Mouse (Mus musculus): Measurements from ENCODE around the gene Tmem273. TPM values are rescaled to one million over a fixed set of nuclear protein-coding genes. Genes with fewer than 3 reads are reported as not detected.

Tmem273 gene
- polyA plus RNA-seq, 1 experiment from 2014 or later: 1.2 TPM

- no peak for DNase-seq
- no peak overlapping the region for H3K27ac ChIP-seq
- H3K9me3 ChIP-seq (replicated peaks): no peaks in the 10 kb centered on the region
- H3K4me3 ChIP-seq (replicated peaks): no peak overlapping the region
- H3K4me1 ChIP-seq (replicated peaks): no peaks in the 10 kb centered on the region
- no peaks in the 10 kb centered on the region for H3K36me3 ChIP-seq
- no peak overlapping the region for H3K9ac ChIP-seq
- ATAC-seq (ENCODE audit: low read depth): no peak
- no peak overlapping the region for H3K4me2 ChIP-seq
- 43% methylated on average over 3 of the region's 3 CpGs for WGBS (ENCODE audit: insufficient replicate concordance)
- no peaks in the 10 kb centered on the region for H3K27me3 ChIP-seq
These were observed 7.4 kb upstream of the Tmem273 start for GRCm38 (mm10) chr14:32778362-32778761.

- WGBS (ENCODE audit: insufficient replicate concordance): 48% methylated on average over 4 of the region's 4 CpGs
These were observed 2.9 kb upstream of the Tmem273 start for GRCm38 (mm10) chr14:32782866-32783265.

GRCm38 (mm10) chr14:32784130-32784747 is 1.5 kb upstream of the Tmem273 start:
- Histone ChIP-seq H3K27me3 (no peaks in the 10 kb centered on the region), H3K27ac (no peak overlapping the region), H3K4me1 (replicated peaks) (no peaks in the 10 kb centered on the region), H3K4me3 (replicated peaks) (no peak overlapping the region), H3K36me3 (no peaks in the 10 kb centered on the region), H3K9ac (no peak overlapping the region), H3K9me3 (replicated peaks) (no peaks in the 10 kb centered on the region), H3K4me2 (no peak overlapping the region)
- DNase-seq: no peak
- no peak for ATAC-seq (ENCODE audit: low read depth)
- WGBS (ENCODE audit: insufficient replicate concordance): 20% methylated on average over 12 of the region's 12 CpGs

More at GRCm38 (mm10) chr14:32782866-32783265, 2.9 kb upstream of the Tmem273 start:
- no peaks in the 10 kb centered on the region for H3K27me3 ChIP-seq
- no peak overlapping the region for H3K9ac ChIP-seq
- no peak for ATAC-seq (ENCODE audit: low read depth)
- H3K4me3 ChIP-seq (replicated peaks): no peak overlapping the region
- DNase-seq: no peak
- H3K36me3 ChIP-seq: no peaks in the 10 kb centered on the region
- no peaks in the 10 kb centered on the region for H3K4me1 ChIP-seq (replicated peaks)
- H3K9me3 ChIP-seq (replicated peaks): no peaks in the 10 kb centered on the region
- no peak overlapping the region for H3K4me2 ChIP-seq
- no peak overlapping the region for H3K27ac ChIP-seq

GRCm38 (mm10) chr14:32784748-32785134 is 1.0 kb upstream of the Tmem273 start:
- Histone ChIP-seq H3K9me3 (replicated peaks) (no peaks in the 10 kb centered on the region), H3K9ac (no peak overlapping the region), H3K4me1 (replicated peaks) (no peaks in the 10 kb centered on the region), H3K4me3 (replicated peaks) (no peak overlapping the region), H3K27me3 (no peaks in the 10 kb centered on the region), H3K27ac (no peak overlapping the region), H3K4me2 (no peak overlapping the region), H3K36me3 (no peaks in the 10 kb centered on the region)
- 41% methylated on average over 4 of the region's 4 CpGs for WGBS (ENCODE audit: insufficient replicate concordance)
- DNase-seq (no peak), ATAC-seq (ENCODE audit: low read depth) (no peak)

GRCm38 (mm10) chr14:32787691-32788090 is 1.9 kb downstream of the Tmem273 start:
- ATAC-seq (ENCODE audit: low read depth) (no peak), DNase-seq (no peak)
- no peak overlapping the region for H3K4me3 ChIP-seq (replicated peaks)
- 26% methylated on average over 5 of the region's 5 CpGs for WGBS (ENCODE audit: insufficient replicate concordance)
- no peak overlapping the region for H3K4me2 ChIP-seq
- no peaks in the 10 kb centered on the region for H3K4me1 ChIP-seq (replicated peaks)
- no peak overlapping the region for H3K27ac ChIP-seq
- no peaks in the 10 kb centered on the region for H3K9me3 ChIP-seq (replicated peaks)
- no peaks in the 10 kb centered on the region for H3K36me3 ChIP-seq
- H3K27me3 ChIP-seq: no peaks in the 10 kb centered on the region
- no peak overlapping the region for H3K9ac ChIP-seq

- DNase-seq (no peak), ATAC-seq (ENCODE audit: low read depth) (no peak)
- WGBS (ENCODE audit: insufficient replicate concordance): 60% methylated on average over 8 of the region's 8 CpGs
These were observed 10.6 kb downstream of the Tmem273 start for GRCm38 (mm10) chr14:32796375-32796774.

GRCm38 (mm10) chr14:32797803-32798202 is 12.0 kb downstream of the Tmem273 start:
- Histone ChIP-seq H3K4me3 (replicated peaks) (no peak overlapping the region), H3K27me3 (no peaks in the 10 kb centered on the region), H3K9me3 (replicated peaks) (no peaks in the 10 kb centered on the region), H3K4me1 (replicated peaks) (no peaks in the 10 kb centered on the region; the same call in 1 of the 2 replicates), H3K27ac (no peak overlapping the region), H3K9ac (no peak overlapping the region), H3K36me3 (no peaks in the 10 kb centered on the region), H3K4me2 (no peak overlapping the region)
- WGBS (ENCODE audit: insufficient replicate concordance): 43% methylated on average over 2 of the region's 2 CpGs
- DNase-seq: no peak
- ATAC-seq (ENCODE audit: low read depth): no peak

More at GRCm38 (mm10) chr14:32796375-32796774, 10.6 kb downstream of the Tmem273 start:
- no peak overlapping the region for H3K4me2 ChIP-seq
- H3K9ac ChIP-seq: no peak overlapping the region
- H3K4me1 ChIP-seq (replicated peaks): no peaks in the 10 kb centered on the region
- no peaks in the 10 kb centered on the region for H3K36me3 ChIP-seq
- H3K4me3 ChIP-seq (replicated peaks): no peak overlapping the region
- H3K27me3 ChIP-seq: no peaks in the 10 kb centered on the region
- no peaks in the 10 kb centered on the region for H3K9me3 ChIP-seq (replicated peaks)
- no peak overlapping the region for H3K27ac ChIP-seq

- no peaks in the 10 kb centered on the region; the same call in 1 of the 2 replicates for H3K4me1 ChIP-seq (replicated peaks)
- H3K4me2 ChIP-seq: no peak overlapping the region
- no peaks in the 10 kb centered on the region for H3K36me3 ChIP-seq
- H3K27me3 ChIP-seq: no peaks in the 10 kb centered on the region
- 26% methylated on average over 4 of the region's 4 CpGs for WGBS (ENCODE audit: insufficient replicate concordance)
- no peaks in the 10 kb centered on the region for H3K9me3 ChIP-seq (replicated peaks)
- H3K27ac ChIP-seq: no peak overlapping the region
- DNase-seq (no peak), ATAC-seq (ENCODE audit: low read depth) (no peak)
- no peak overlapping the region for H3K9ac ChIP-seq
- no peak overlapping the region for H3K4me3 ChIP-seq (replicated peaks)
These were observed 12.6 kb downstream of the Tmem273 start for GRCm38 (mm10) chr14:32798355-32798754.

- H3K27me3 ChIP-seq: no peaks in the 10 kb centered on the region
- H3K4me2 ChIP-seq: no peak overlapping the region
- H3K36me3 ChIP-seq: no peaks in the 10 kb centered on the region
- H3K9me3 ChIP-seq (replicated peaks): no peaks in the 10 kb centered on the region
- H3K4me1 ChIP-seq (replicated peaks): no peaks in the 10 kb centered on the region; the same call in 1 of the 2 replicates
- no peak overlapping the region for H3K27ac ChIP-seq
- no peak overlapping the region for H3K4me3 ChIP-seq (replicated peaks)
- no peak overlapping the region for H3K9ac ChIP-seq
- DNase-seq (no peak), ATAC-seq (ENCODE audit: low read depth) (no peak)
- 75% methylated on average over 7 of the region's 7 CpGs for WGBS (ENCODE audit: insufficient replicate concordance)
These were observed 14.3 kb downstream of the Tmem273 start for GRCm38 (mm10) chr14:32800048-32800447.

- ATAC-seq (ENCODE audit: low read depth): no peak
- WGBS (ENCODE audit: insufficient replicate concordance): 52% methylated on average over 11 of the region's 11 CpGs
- Histone ChIP-seq H3K9ac (no peak overlapping the region), H3K4me3 (replicated peaks) (no peak overlapping the region), H3K9me3 (replicated peaks) (no peaks in the 10 kb centered on the region), H3K4me1 (replicated peaks) (no peaks in the 10 kb centered on the region; the same call in 1 of the 2 replicates), H3K36me3 (no peaks in the 10 kb centered on the region), H3K27ac (no peak overlapping the region), H3K4me2 (no peak overlapping the region), H3K27me3 (no peaks in the 10 kb centered on the region)
- DNase-seq: no peak
These were observed 15.4 kb downstream of the Tmem273 start for GRCm38 (mm10) chr14:32801016-32801661.

GRCm38 (mm10) chr14:32801662-32802024 is 15.9 kb downstream of the Tmem273 start:
- no peak overlapping the region for H3K27ac ChIP-seq
- no peak for ATAC-seq (ENCODE audit: low read depth)

GRCm38 (mm10) chr14:32810111-32810510 is 24.3 kb downstream of the Tmem273 start:
- Histone ChIP-seq H3K36me3 (no peaks in the 10 kb centered on the region), H3K4me1 (replicated peaks) (no peaks in the 10 kb centered on the region), H3K27me3 (no peaks in the 10 kb centered on the region), H3K9me3 (replicated peaks) (no peaks in the 10 kb centered on the region), H3K4me2 (no peak overlapping the region), H3K9ac (no peak overlapping the region), H3K27ac (no peak overlapping the region), H3K4me3 (replicated peaks) (no peak overlapping the region)
- ATAC-seq (ENCODE audit: low read depth) (no peak), DNase-seq (no peak)

More at GRCm38 (mm10) chr14:32801662-32802024, 15.9 kb downstream of the Tmem273 start:
- no peak for DNase-seq
- Histone ChIP-seq H3K4me2 (no peak overlapping the region), H3K9me3 (replicated peaks) (no peaks in the 10 kb centered on the region), H3K27me3 (no peaks in the 10 kb centered on the region), H3K4me3 (replicated peaks) (no peak overlapping the region), H3K36me3 (no peaks in the 10 kb centered on the region), H3K4me1 (replicated peaks) (no peaks in the 10 kb centered on the region; the same call in 1 of the 2 replicates), H3K9ac (no peak overlapping the region)

Measured in liver, embryonic 13.5 days (tissue).